Mouse (Mus musculus): ENCODE data around the gene Zfp235. TPM values are rescaled to one million over a fixed set of nuclear protein-coding genes. Genes with fewer than 3 reads are reported as not detected.

Zfp235 gene
- polyA plus RNA-seq, 1 experiment from 2014 or later, result 21.7 TPM

DNA sequence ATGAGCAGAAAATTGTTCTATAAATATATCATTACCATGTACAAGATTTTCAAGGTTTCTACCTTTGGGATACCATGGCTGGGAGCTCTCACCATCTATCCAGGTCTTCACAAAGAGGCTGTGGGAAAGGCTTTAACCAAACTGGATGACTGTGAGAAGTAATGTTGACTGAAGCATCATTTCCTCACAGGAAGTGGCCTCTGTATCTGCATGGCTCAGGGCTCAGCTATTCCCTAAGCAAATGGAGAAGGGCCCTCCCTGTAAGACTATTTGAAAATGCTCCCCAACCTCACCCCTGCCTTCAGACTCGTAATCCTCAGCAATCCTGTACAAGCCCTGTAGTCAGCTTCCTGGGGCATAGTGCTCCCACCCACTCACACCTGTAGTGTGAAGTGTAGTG, 53.6 kb downstream of the Zfp235 start:
- no peak overlapping the region for H3K4me3 ChIP-seq (ENCODE audit: low read depth, low read length)
- WGBS, result 68% methylated on average over 1 of the region's 1 CpGs

DNA sequence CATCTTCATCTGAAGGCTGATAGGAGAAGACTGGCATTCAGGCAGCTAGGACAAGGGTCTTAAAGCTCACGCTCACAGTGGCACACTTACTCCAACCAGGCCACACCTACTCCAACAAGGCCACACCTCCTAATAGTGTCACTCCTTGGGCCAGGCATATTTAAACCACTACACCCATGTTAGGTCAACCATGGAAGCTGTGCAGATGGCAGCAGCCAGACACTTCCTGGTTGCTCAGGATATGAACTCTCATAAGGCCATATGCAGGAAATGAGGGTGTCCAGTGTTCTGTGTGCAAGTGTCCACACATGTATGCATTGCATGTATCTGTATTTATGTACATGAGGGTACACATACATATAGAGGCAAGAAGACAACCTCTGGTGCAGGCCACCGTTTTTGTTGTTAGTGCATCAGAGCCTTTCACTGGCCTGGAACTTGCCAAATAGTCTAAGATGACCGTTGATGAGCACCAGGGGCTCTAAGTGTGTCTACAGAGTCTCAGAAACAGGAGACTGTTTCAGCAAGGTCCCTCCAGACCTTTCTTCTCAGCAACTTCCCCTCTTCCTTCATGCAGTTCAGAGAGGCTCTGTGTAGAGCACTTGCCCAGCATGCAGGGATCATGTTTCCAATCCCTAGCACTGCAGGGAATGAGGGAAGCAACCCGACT, 55.1 kb downstream of the Zfp235 start:
- H3K27ac ChIP-seq (ENCODE audit: low read length), result no peak overlapping the region
- WGBS, result 76% methylated on average over 4 of the region's 4 CpGs
- H3K9me3 ChIP-seq (ENCODE audit: control insufficient read depth, low read depth, low read length), result no peaks in the 10 kb centered on the region
- H3K36me3 ChIP-seq (ENCODE audit: control insufficient read depth, insufficient read depth, low read length), result peaks cover 2% of the 10 kb centered on the region; the same call in 1 of the 2 replicates
- ATAC-seq (ENCODE audit: insufficient number of reproducible peaks, insufficient read depth, low FRiP score, low read depth), result no peak
- H3K4me2 ChIP-seq (replicated peaks; ENCODE audit: low read depth, low read length), result no peak overlapping the region
- no peak overlapping the region for H3K4me3 ChIP-seq (ENCODE audit: low read depth, low read length)
- no peaks in the 10 kb centered on the region for H3K4me1 ChIP-seq (ENCODE audit: control insufficient read depth, insufficient read depth, low read length)
- no peak overlapping the region for H3K9ac ChIP-seq (replicated peaks; ENCODE audit: low read depth, low read length)
- H3K27me3 ChIP-seq (ENCODE audit: control insufficient read depth, insufficient read depth, low read length), result no peaks in the 10 kb centered on the region

More for the DNA sequence above, 53.6 kb downstream of the Zfp235 start:
- Histone ChIP-seq H3K27ac (ENCODE audit: low read length) (no peak overlapping the region), H3K9ac (replicated peaks; ENCODE audit: low read depth, low read length) (no peak overlapping the region), H3K9me3 (ENCODE audit: control insufficient read depth, low read depth, low read length) (no peaks in the 10 kb centered on the region), H3K4me1 (ENCODE audit: control insufficient read depth, insufficient read depth, low read length) (no peaks in the 10 kb centered on the region), H3K4me2 (replicated peaks; ENCODE audit: low read depth, low read length) (no peak overlapping the region), H3K36me3 (ENCODE audit: control insufficient read depth, insufficient read depth, low read length) (no peaks in the 10 kb centered on the region), H3K27me3 (ENCODE audit: control insufficient read depth, insufficient read depth, low read length) (no peaks in the 10 kb centered on the region)
- ATAC-seq (ENCODE audit: insufficient number of reproducible peaks, insufficient read depth, low FRiP score, low read depth), result no peak

DNA sequence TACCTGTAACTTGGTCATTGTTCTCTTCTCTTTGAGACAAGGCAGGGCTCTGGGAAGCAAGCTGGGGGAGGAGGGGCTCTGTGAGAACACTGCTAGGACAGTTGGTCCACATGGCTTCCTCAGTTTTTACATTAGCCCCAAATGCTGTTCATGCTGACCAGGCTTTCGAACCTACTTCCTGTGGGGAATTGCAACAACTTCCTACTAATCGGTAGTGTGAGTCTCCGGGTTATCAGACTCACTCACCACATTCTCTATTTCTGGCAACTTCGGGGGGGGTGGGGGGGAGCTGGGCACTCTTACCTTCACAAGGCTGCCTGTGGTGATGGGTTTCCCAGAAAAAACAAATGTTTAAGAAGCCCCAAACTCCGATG, 55.6 kb downstream of the Zfp235 start:
- Histone ChIP-seq H3K27ac (ENCODE audit: low read length) (no peak overlapping the region), H3K9me3 (ENCODE audit: control insufficient read depth, low read depth, low read length) (no peaks in the 10 kb centered on the region), H3K4me1 (ENCODE audit: control insufficient read depth, insufficient read depth, low read length) (no peaks in the 10 kb centered on the region), H3K9ac (replicated peaks; ENCODE audit: low read depth, low read length) (no peak overlapping the region), H3K27me3 (ENCODE audit: control insufficient read depth, insufficient read depth, low read length) (no peaks in the 10 kb centered on the region), H3K36me3 (ENCODE audit: control insufficient read depth, insufficient read depth, low read length) (peaks cover 5% of the 10 kb centered on the region; the same call in 1 of the 2 replicates), H3K4me2 (replicated peaks; ENCODE audit: low read depth, low read length) (no peak overlapping the region), H3K4me3 (ENCODE audit: low read depth, low read length) (no peak overlapping the region)
- 70% methylated on average over 5 of the region's 5 CpGs for WGBS
- ATAC-seq (ENCODE audit: insufficient number of reproducible peaks, insufficient read depth, low FRiP score, low read depth), result no peak

DNA sequence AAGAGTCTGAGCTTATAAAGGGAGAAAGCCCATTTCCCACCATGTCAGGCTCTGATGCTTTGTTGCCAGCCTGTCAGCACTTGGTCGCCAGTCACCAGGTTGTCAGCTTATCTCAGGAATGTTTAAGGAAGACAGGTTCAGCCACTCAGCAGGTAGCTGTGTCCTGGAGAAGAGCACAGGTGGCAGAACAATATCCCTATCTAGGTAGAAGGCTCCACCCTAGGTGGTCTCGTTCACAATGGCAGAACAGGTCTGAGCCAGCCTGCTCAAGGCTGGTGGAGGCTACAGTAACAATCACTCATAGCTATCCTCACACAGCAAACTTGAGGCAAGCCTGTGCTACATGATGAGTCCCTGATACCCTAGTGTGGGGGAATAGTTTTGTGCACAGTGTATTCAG, 57.4 kb downstream of the Zfp235 start:
- ATAC-seq (ENCODE audit: insufficient number of reproducible peaks, insufficient read depth, low FRiP score, low read depth), result no peak
- Histone ChIP-seq H3K9ac (replicated peaks; ENCODE audit: low read depth, low read length) (no peak overlapping the region), H3K4me2 (replicated peaks; ENCODE audit: low read depth, low read length) (no peak overlapping the region), H3K27ac (ENCODE audit: low read length) (no peak overlapping the region), H3K4me3 (ENCODE audit: low read depth, low read length) (no peak overlapping the region), H3K4me1 (ENCODE audit: control insufficient read depth, insufficient read depth, low read length) (no peaks in the 10 kb centered on the region), H3K36me3 (ENCODE audit: control insufficient read depth, insufficient read depth, low read length) (peaks cover 5% of the 10 kb centered on the region; the same call in 1 of the 2 replicates), H3K27me3 (ENCODE audit: control insufficient read depth, insufficient read depth, low read length) (no peaks in the 10 kb centered on the region), H3K9me3 (ENCODE audit: control insufficient read depth, low read depth, low read length) (no peaks in the 10 kb centered on the region)
- WGBS, result 76% methylated on average over 2 of the region's 2 CpGs

Other genes with a start within 250 kb of the Zfp235 start
- not detected in 2 replicates for gene Vmn1r178, start 242.2 kb upstream of the Zfp235 start, polyA plus RNA-seq (2014; fragmentation: Nextera tagmentation; extraction: Ambion mirVana)
- not detected in 2 replicates for gene Vmn1r179, start 207.2 kb upstream of the Zfp235 start, polyA plus RNA-seq (2014; fragmentation: Nextera tagmentation; extraction: Ambion mirVana)
- gene Vmn1r180, start 183.5 kb upstream of the Zfp235 start, polyA plus RNA-seq (2014; fragmentation: Nextera tagmentation; extraction: Ambion mirVana), result not detected in 2 replicates
- gene Vmn1r181, start 159.6 kb upstream of the Zfp235 start, polyA plus RNA-seq (2014; fragmentation: Nextera tagmentation; extraction: Ambion mirVana), result not detected in 2 replicates
- gene V1rd19, start 132.5 kb upstream of the Zfp235 start, polyA plus RNA-seq (2014; fragmentation: Nextera tagmentation; extraction: Ambion mirVana), result not detected in 2 replicates
- gene Vmn1r183, start 80.9 kb upstream of the Zfp235 start, polyA plus RNA-seq (2014; fragmentation: Nextera tagmentation; extraction: Ambion mirVana), result not detected in 2 replicates
- gene Zfp180, start 52.2 kb upstream of the Zfp235 start, polyA plus RNA-seq (2014; fragmentation: Nextera tagmentation; extraction: Ambion mirVana), result 21.4 and 23.2 TPM in 2 replicates
- 5.4 and 6.3 TPM in 2 replicates for gene Zfp112, start 21.9 kb upstream of the Zfp235 start, polyA plus RNA-seq (2014; fragmentation: Nextera tagmentation; extraction: Ambion mirVana)
- gene Zfp114, start 40.9 kb downstream of the Zfp235 start, polyA plus RNA-seq (2014; fragmentation: Nextera tagmentation; extraction: Ambion mirVana), result 5.9 and 8.0 TPM in 2 replicates
- 13.5 and 14.9 TPM in 2 replicates for gene Zfp111, start 77.3 kb downstream of the Zfp235 start, polyA plus RNA-seq (2014; fragmentation: Nextera tagmentation; extraction: Ambion mirVana)
- gene Zfp109, start 103.4 kb downstream of the Zfp235 start, polyA plus RNA-seq (2014; fragmentation: Nextera tagmentation; extraction: Ambion mirVana), result 6.3 and 6.4 TPM in 2 replicates
- 4.5 and 4.7 TPM in 2 replicates for gene Zfp108, start 120.6 kb downstream of the Zfp235 start, polyA plus RNA-seq (2014; fragmentation: Nextera tagmentation; extraction: Ambion mirVana)
- gene Zfp93, start 136.3 kb downstream of the Zfp235 start, polyA plus RNA-seq (2014; fragmentation: Nextera tagmentation; extraction: Ambion mirVana), result 8.3 and 9.7 TPM in 2 replicates
- gene Zfp61, start 167.1 kb downstream of the Zfp235 start, polyA plus RNA-seq (2014; fragmentation: Nextera tagmentation; extraction: Ambion mirVana), result 35.3 and 42.7 TPM in 2 replicates
- 10.6 and 13.2 TPM in 2 replicates for gene Zfp94, start 182.5 kb downstream of the Zfp235 start, polyA plus RNA-seq (2014; fragmentation: Nextera tagmentation; extraction: Ambion mirVana)
- 0.41 TPM in 1 of 2 replicates, not detected in the other for gene Tescl, start 199.8 kb downstream of the Zfp235 start, polyA plus RNA-seq (2014; fragmentation: Nextera tagmentation; extraction: Ambion mirVana)
- not detected in 2 replicates for gene Lypd5, start 215.0 kb downstream of the Zfp235 start, polyA plus RNA-seq (2014; fragmentation: Nextera tagmentation; extraction: Ambion mirVana)
- 2.4 and 3.0 TPM in 2 replicates for gene Kcnn4, start 236.1 kb downstream of the Zfp235 start, polyA plus RNA-seq (2014; fragmentation: Nextera tagmentation; extraction: Ambion mirVana)